Mouse (Mus musculus): ENCODE measurements at regions not wholly inside any gene's neighbourhood (a gene's known extent, or its start where the extent isn't known, plus 50 kb on each side); places are given as distances from the start of the nearest gene placed in this dataset.

DNA sequence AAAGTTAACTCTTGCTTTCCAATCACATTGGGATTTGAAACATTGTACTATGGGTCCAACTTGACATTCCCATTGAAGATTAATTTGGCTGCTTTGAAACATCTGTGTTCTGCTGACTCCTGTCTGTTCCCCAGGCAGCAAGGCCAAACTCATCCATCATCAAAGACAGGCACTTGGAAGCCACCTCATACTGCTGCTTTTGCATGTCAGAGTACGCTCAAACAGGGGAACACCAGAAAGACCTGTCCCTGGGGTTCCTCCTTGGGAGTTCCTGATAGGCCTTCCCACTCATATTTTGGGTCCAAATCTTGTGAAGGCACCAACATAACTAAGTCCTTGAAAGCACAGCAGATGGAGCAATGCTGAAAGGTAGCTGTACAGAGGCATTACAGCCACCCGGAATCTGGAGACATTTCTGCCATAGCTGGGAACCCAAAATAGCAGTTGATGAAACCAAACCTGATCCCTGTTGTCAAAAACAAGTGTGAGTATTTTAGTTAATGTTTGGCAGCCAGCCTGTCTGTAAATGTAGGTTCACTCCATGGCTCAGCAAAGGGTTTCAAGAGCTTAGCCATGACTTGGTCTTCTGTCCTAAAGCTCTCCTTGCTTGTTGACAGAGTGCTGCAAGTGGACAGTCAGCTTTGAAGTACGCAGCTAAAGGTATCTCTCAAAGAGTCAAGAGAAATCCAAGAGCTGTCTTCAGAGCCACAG lies 147.0 kb upstream of the Spag17 start:
- TF ChIP-seq MYOD1 (IDR thresholded peaks at IDR 0.05; ENCODE audit: control insufficient read depth, insufficient read length, low read depth): no peak
- no peaks in the 10 kb centered on the region for H3K36me3 ChIP-seq (ENCODE audit: control insufficient read depth, insufficient read depth)
- H3K79me2 ChIP-seq (ENCODE audit: control insufficient read depth, insufficient read depth): no peaks in the 10 kb centered on the region
- H3K79me3 ChIP-seq (ENCODE audit: low read depth): no peaks in the 10 kb centered on the region
- no peaks in the 10 kb centered on the region for H3K27me3 ChIP-seq (ENCODE audit: control insufficient read depth, insufficient read depth, insufficient read length)
- no peak overlapping the region for H3K4me3 ChIP-seq (ENCODE audit: insufficient read depth, poor library complexity, severe bottlenecking)
- no peak overlapping the region for H3ac ChIP-seq (ENCODE audit: control insufficient read depth, insufficient read length, low read depth)

DNA sequence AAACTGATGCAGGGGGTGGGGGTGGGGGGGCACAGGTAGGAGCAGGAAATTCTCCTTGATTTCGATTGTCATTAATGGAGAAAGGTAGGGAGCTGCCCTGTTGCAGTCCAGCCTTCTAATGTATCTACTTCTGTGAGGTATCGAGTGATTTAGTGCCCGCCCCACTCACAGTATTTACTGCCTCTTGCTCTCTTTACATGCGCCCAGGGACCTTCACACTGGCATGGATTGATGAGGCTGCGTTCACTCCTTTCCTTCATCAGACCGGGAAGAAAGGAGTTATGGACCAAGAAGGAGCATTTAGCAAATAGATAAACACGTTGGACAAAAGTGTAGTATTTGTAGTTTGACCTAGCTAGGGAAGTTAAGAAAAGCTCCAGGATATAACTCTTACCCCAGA lies 145.6 kb upstream of the Spag17 start:
- H3K36me3 ChIP-seq (ENCODE audit: control insufficient read depth, insufficient read depth): no peaks in the 10 kb centered on the region
- H3K4me3 ChIP-seq (ENCODE audit: insufficient read depth, poor library complexity, severe bottlenecking): no peak overlapping the region
- H3ac ChIP-seq (ENCODE audit: control insufficient read depth, insufficient read length, low read depth): no peak overlapping the region
- TF ChIP-seq USF1 (IDR thresholded peaks at IDR 0.05; ENCODE audit: low read depth) (no peak), MAX (IDR thresholded peaks at IDR 0.05) (no peak), CTCF (IDR thresholded peaks at IDR 0.05; ENCODE audit: control insufficient read depth, insufficient read depth, insufficient read length) (no peak), MYOG (IDR thresholded peaks at IDR 0.05; ENCODE audit: control insufficient read depth, extremely low read depth, insufficient read length) (no peak), FOSL1 (IDR thresholded peaks at IDR 0.05; ENCODE audit: insufficient read depth, low read length, poor library complexity, severe bottlenecking) (no peak), MYOD1 (IDR thresholded peaks at IDR 0.05; ENCODE audit: control insufficient read depth, insufficient read length, low read depth) (no peak), CEBPB (IDR thresholded peaks at IDR 0.05; ENCODE audit: low read depth) (no peak)
- H3K27me3 ChIP-seq (ENCODE audit: control insufficient read depth, insufficient read depth, insufficient read length): no peaks in the 10 kb centered on the region
- no peaks in the 10 kb centered on the region for H3K79me2 ChIP-seq (ENCODE audit: control insufficient read depth, insufficient read depth)
- no peaks in the 10 kb centered on the region for H3K79me3 ChIP-seq (ENCODE audit: low read depth)

DNA sequence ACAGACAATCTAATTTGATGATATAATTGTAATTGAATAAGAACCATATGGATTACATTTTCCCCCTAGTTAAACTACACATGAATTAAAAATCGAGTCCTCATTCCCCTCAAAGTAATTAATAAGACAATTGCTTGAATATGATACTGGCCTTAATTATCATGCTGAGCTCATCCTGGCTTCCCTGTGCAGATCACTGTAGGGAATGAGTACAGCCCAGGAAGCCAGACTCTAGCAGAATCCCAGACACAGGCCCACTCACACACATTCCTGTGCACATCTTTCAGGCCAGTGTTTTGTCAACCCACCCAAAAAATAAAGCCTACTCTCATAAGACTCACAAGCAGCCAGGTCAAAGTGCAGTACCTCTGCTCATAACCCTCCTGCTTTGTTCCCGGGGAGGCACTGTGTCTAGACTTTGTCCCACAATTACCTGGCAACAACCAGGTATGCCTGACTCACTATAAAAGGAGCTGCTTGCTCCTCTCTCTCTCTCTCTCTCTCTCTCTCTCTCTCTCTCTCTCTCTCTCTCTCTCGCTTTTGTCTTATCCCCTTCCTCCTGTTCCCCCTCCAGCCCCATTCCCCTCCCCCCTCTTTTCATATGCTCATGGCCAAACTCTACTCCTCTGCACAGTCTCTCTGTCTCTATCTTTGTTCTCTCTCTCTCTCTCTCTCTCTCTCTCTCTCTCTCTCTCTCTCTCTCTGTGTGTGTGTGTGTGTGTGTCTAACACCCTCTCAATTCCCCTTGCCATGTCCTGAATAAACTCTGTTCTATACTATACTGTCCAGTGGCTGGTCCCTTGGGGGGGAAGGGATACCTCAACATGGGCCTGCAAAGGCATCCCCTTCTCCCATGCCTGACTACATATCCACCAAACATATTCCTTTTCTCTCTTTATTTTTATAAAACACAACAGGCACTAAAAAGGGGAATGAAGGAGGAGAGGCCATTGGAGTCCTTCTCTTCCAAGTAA lies 143.7 kb upstream of the Spag17 start:
- no peaks in the 10 kb centered on the region for H3K27me3 ChIP-seq (ENCODE audit: control insufficient read depth, insufficient read depth, insufficient read length)
- H3K4me3 ChIP-seq (ENCODE audit: insufficient read depth, poor library complexity, severe bottlenecking): no peak overlapping the region
- H3K79me3 ChIP-seq (ENCODE audit: low read depth): no peaks in the 10 kb centered on the region
- H3K36me3 ChIP-seq (ENCODE audit: control insufficient read depth, insufficient read depth): no peaks in the 10 kb centered on the region
- H3K79me2 ChIP-seq (ENCODE audit: control insufficient read depth, insufficient read depth): no peaks in the 10 kb centered on the region
- no peak for TF ChIP-seq MYOD1 (IDR thresholded peaks at IDR 0.05; ENCODE audit: control insufficient read depth, insufficient read length, low read depth)
- no peak for TF ChIP-seq CEBPB (IDR thresholded peaks at IDR 0.05; ENCODE audit: low read depth)
- no peak for TF ChIP-seq USF1 (IDR thresholded peaks at IDR 0.05; ENCODE audit: low read depth)
- no peak for TF ChIP-seq FOSL1 (IDR thresholded peaks at IDR 0.05; ENCODE audit: insufficient read depth, low read length, poor library complexity, severe bottlenecking)
- no peak for TF ChIP-seq CTCF (IDR thresholded peaks at IDR 0.05; ENCODE audit: control insufficient read depth, insufficient read depth, insufficient read length)
- TF ChIP-seq MAX (IDR thresholded peaks at IDR 0.05): no peak
- no peak for TF ChIP-seq MYOG (IDR thresholded peaks at IDR 0.05; ENCODE audit: control insufficient read depth, extremely low read depth, insufficient read length)
- no peak overlapping the region for H3ac ChIP-seq (ENCODE audit: control insufficient read depth, insufficient read length, low read depth)

DNA sequence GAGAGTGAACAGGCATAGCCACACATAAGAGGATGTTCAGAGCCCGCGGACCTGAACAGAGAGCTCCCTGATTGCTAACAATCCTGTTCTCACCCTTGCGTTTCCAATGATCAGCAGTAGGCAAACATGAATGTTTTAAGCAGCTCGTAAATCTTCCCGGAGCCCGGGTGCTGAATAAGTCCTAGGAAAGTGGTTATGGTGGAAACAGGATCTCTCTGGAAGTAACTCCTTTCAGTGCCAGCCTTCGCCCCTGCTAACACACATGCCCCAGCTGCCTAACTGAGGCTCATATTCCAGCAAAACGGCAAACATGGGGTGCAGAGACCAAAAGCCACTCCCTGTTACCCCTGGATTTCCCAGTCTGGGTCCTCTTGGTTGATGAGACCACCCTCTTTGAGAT lies 135.5 kb upstream of the Spag17 start:
- Histone ChIP-seq H3K4me3 (ENCODE audit: insufficient read depth, poor library complexity, severe bottlenecking) (no peak overlapping the region), H3K27me3 (ENCODE audit: control insufficient read depth, insufficient read depth, insufficient read length) (no peaks in the 10 kb centered on the region)
- TF ChIP-seq CEBPB (IDR thresholded peaks at IDR 0.05; ENCODE audit: low read depth): no peak
- no peak for TF ChIP-seq CTCF (IDR thresholded peaks at IDR 0.05; ENCODE audit: control insufficient read depth, insufficient read depth, insufficient read length)
- TF ChIP-seq MYOG (IDR thresholded peaks at IDR 0.05; ENCODE audit: control insufficient read depth, extremely low read depth, insufficient read length): no peak
- TF ChIP-seq MAX (IDR thresholded peaks at IDR 0.05): no peak
- TF ChIP-seq FOSL1 (IDR thresholded peaks at IDR 0.05; ENCODE audit: insufficient read depth, low read length, poor library complexity, severe bottlenecking): no peak
- no peak for TF ChIP-seq MYOD1 (IDR thresholded peaks at IDR 0.05; ENCODE audit: control insufficient read depth, insufficient read length, low read depth)
- TF ChIP-seq USF1 (IDR thresholded peaks at IDR 0.05; ENCODE audit: low read depth): no peak

DNA sequence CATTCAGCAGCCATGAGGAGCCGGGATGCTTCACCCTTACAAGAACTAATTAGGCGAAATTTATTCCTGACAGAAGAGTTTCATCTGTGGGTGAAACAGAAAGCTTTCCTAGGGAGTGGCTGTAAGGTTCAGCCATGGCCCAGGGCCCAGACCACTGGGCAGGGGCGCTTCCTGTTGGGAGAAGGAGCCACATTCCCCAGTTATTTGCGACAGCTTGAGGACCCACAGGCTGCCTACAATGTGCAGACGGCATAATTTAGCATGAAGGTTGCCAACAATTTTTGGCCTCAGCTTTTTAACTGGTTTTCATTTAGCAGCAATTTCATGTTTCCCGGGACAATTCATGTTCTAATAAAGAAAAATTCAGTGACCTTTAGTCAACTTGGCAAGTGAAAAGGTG lies 106.7 kb upstream of the Spag17 start:
- Histone ChIP-seq H3K27me3 (ENCODE audit: control insufficient read depth, insufficient read depth, insufficient read length) (no peaks in the 10 kb centered on the region), H3K36me3 (ENCODE audit: control insufficient read depth, insufficient read depth) (no peaks in the 10 kb centered on the region), H3K79me3 (ENCODE audit: low read depth) (no peaks in the 10 kb centered on the region), H3K79me2 (ENCODE audit: control insufficient read depth, insufficient read depth) (no peaks in the 10 kb centered on the region), H3ac (ENCODE audit: control insufficient read depth, insufficient read length, low read depth) (no peak overlapping the region), H3K4me3 (ENCODE audit: insufficient read depth, poor library complexity, severe bottlenecking) (no peak overlapping the region)
- TF ChIP-seq FOSL1 (IDR thresholded peaks at IDR 0.05; ENCODE audit: insufficient read depth, low read length, poor library complexity, severe bottlenecking) (no peak), MAX (IDR thresholded peaks at IDR 0.05) (no peak), USF1 (IDR thresholded peaks at IDR 0.05; ENCODE audit: low read depth) (no peak), CTCF (IDR thresholded peaks at IDR 0.05; ENCODE audit: control insufficient read depth, insufficient read depth, insufficient read length) (no peak), MYOG (IDR thresholded peaks at IDR 0.05; ENCODE audit: control insufficient read depth, extremely low read depth, insufficient read length) (no peak), MYOD1 (IDR thresholded peaks at IDR 0.05; ENCODE audit: control insufficient read depth, insufficient read length, low read depth) (no peak)

More for the DNA sequence above, 135.5 kb upstream of the Spag17 start:
- Histone ChIP-seq H3ac (ENCODE audit: control insufficient read depth, insufficient read length, low read depth) (no peak overlapping the region), H3K79me2 (ENCODE audit: control insufficient read depth, insufficient read depth) (no peaks in the 10 kb centered on the region), H3K36me3 (ENCODE audit: control insufficient read depth, insufficient read depth) (no peaks in the 10 kb centered on the region), H3K79me3 (ENCODE audit: low read depth) (no peaks in the 10 kb centered on the region)

Measured in C2C12 (cell line).